Mouse (Mus musculus): ENCODE data around the gene Zfp831. TPM values are rescaled to one million over a fixed set of nuclear protein-coding genes. Genes with fewer than 3 reads are reported as not detected.
A peak's percentile ranks its signal among the peaks of the same experiment; 100 is the strongest.

Gene Zfp831
- 0.02 TPM in 2 replicates for polyA plus RNA-seq (2015; fragmentation: Nextera tagmentation; extraction: Ambion mirVana)

- no peak within 1 kb of the TSS for H3K4me2 ChIP-seq
- no peaks in the 10 kb centered on the region for H3K36me3 ChIP-seq
- no peak for ATAC-seq (ENCODE audit: low read depth)
- WGBS (ENCODE audit: insufficient replicate concordance), result 73% methylated on average over 18 of the region's 18 CpGs
- H3K27ac ChIP-seq, result no peak within 1 kb of the TSS
- no peak within 1 kb of the TSS for H3K4me3 ChIP-seq (replicated peaks)
- no peaks in the 10 kb centered on the region for H3K4me1 ChIP-seq (replicated peaks)
- H3K27me3 ChIP-seq, result no peaks in the 10 kb centered on the region
- H3K9ac ChIP-seq, result no peak within 1 kb of the TSS
- DNase-seq, result no peak
- no peaks in the 10 kb centered on the region for H3K9me3 ChIP-seq (replicated peaks)
Observed at GRCm38 (mm10) chr2:174643448-174644144, at the start of gene Zfp831. Gene Zfp831 (plus strand): TSS chr2:174643534.

- DNase-seq, result no peak
- WGBS (ENCODE audit: insufficient replicate concordance), result 57% methylated on average over 9 of the region's 9 CpGs
Observed at GRCm38 (mm10) chr2:174594965-174595364, 48.4 kb upstream of the Zfp831 start.

GRCm38 (mm10) chr2:174595611-174596010, 47.7 kb upstream of the Zfp831 start:
- no peak overlapping the region for H3K9ac ChIP-seq
- 55% methylated on average over 2 of the region's 2 CpGs for WGBS (ENCODE audit: insufficient replicate concordance)
- H3K4me2 ChIP-seq, result no peak overlapping the region
- no peak for DNase-seq
- H3K36me3 ChIP-seq, result no peaks in the 10 kb centered on the region
- H3K27ac ChIP-seq, result no peak overlapping the region
- no peaks in the 10 kb centered on the region for H3K9me3 ChIP-seq (replicated peaks)
- H3K27me3 ChIP-seq, result peaks cover 5% of the 10 kb centered on the region; the same call in 1 of the 2 replicates
- ATAC-seq (ENCODE audit: low read depth), result no peak
- H3K4me1 ChIP-seq (replicated peaks), result peaks cover 8% of the 10 kb centered on the region; the same call in 1 of the 2 replicates
- H3K4me3 ChIP-seq (replicated peaks), result no peak overlapping the region

More at GRCm38 (mm10) chr2:174594965-174595364, 48.4 kb upstream of the Zfp831 start:
- Histone ChIP-seq H3K4me1 (replicated peaks) (peaks cover 8% of the 10 kb centered on the region; the same call in 1 of the 2 replicates), H3K9me3 (replicated peaks) (no peaks in the 10 kb centered on the region), H3K36me3 (no peaks in the 10 kb centered on the region), H3K9ac (no peak overlapping the region), H3K27me3 (peaks cover 5% of the 10 kb centered on the region; the same call in 1 of the 2 replicates), H3K4me3 (replicated peaks) (no peak overlapping the region), H3K27ac (no peak overlapping the region), H3K4me2 (no peak overlapping the region)
- no peak for ATAC-seq (ENCODE audit: low read depth)

GRCm38 (mm10) chr2:174596457-174596856, 46.9 kb upstream of the Zfp831 start:
- Histone ChIP-seq H3K36me3 (no peaks in the 10 kb centered on the region), H3K9me3 (replicated peaks) (no peaks in the 10 kb centered on the region), H3K4me1 (replicated peaks) (peaks cover 8% of the 10 kb centered on the region; the same call in 1 of the 2 replicates), H3K4me2 (no peak overlapping the region), H3K27ac (no peak overlapping the region), H3K4me3 (replicated peaks) (no peak overlapping the region), H3K27me3 (peaks cover 5% of the 10 kb centered on the region; the same call in 1 of the 2 replicates), H3K9ac (no peak overlapping the region)
- ATAC-seq (ENCODE audit: low read depth), result no peak
- WGBS (ENCODE audit: insufficient replicate concordance), result 77% methylated on average over 15 of the region's 15 CpGs
- no peak for DNase-seq

- Histone ChIP-seq H3K27ac (no peak overlapping the region), H3K4me2 (no peak overlapping the region), H3K36me3 (no peaks in the 10 kb centered on the region), H3K4me1 (replicated peaks) (peaks cover 16% of the 10 kb centered on the region), H3K9me3 (replicated peaks) (no peaks in the 10 kb centered on the region), H3K9ac (no peak overlapping the region), H3K4me3 (replicated peaks) (no peak overlapping the region), H3K27me3 (peaks cover 5% of the 10 kb centered on the region; the same call in 1 of the 2 replicates)
- ATAC-seq (ENCODE audit: low read depth) (no peak), DNase-seq (no peak)
- 36% methylated on average over 12 of the region's 12 CpGs for WGBS (ENCODE audit: insufficient replicate concordance)
Observed at GRCm38 (mm10) chr2:174598451-174598850, 44.9 kb upstream of the Zfp831 start.

- 72% methylated on average over 9 of the region's 9 CpGs for WGBS (ENCODE audit: insufficient replicate concordance)
- peaks cover 16% of the 10 kb centered on the region for H3K4me1 ChIP-seq (replicated peaks)
- H3K36me3 ChIP-seq, result no peaks in the 10 kb centered on the region
- H3K4me3 ChIP-seq (replicated peaks), result no peak overlapping the region
- H3K4me2 ChIP-seq, result no peak overlapping the region
- no peak for ATAC-seq (ENCODE audit: low read depth)
- H3K9ac ChIP-seq, result no peak overlapping the region
- peaks cover 5% of the 10 kb centered on the region; the same call in 1 of the 2 replicates for H3K27me3 ChIP-seq
- no peaks in the 10 kb centered on the region for H3K9me3 ChIP-seq (replicated peaks)
- DNase-seq, result no peak
- H3K27ac ChIP-seq, result no peak overlapping the region
Observed at GRCm38 (mm10) chr2:174599071-174599635, 44.2 kb upstream of the Zfp831 start.

GRCm38 (mm10) chr2:174599853-174600271, 43.5 kb upstream of the Zfp831 start:
- H3K4me3 ChIP-seq (replicated peaks), result no peak overlapping the region
- no peak overlapping the region for H3K27ac ChIP-seq
- H3K4me2 ChIP-seq, result no peak overlapping the region
- peaks cover 5% of the 10 kb centered on the region; the same call in 1 of the 2 replicates for H3K27me3 ChIP-seq
- ATAC-seq (ENCODE audit: low read depth) (no peak), DNase-seq (no peak)
- H3K36me3 ChIP-seq, result no peaks in the 10 kb centered on the region
- H3K4me1 ChIP-seq (replicated peaks), result peaks cover 16% of the 10 kb centered on the region
- H3K9ac ChIP-seq, result no peak overlapping the region
- no peaks in the 10 kb centered on the region for H3K9me3 ChIP-seq (replicated peaks)
- 73% methylated on average over 9 of the region's 9 CpGs for WGBS (ENCODE audit: insufficient replicate concordance)

- peak; percentile 12 for DNase-seq
- H3K9ac ChIP-seq, result no peak overlapping the region
- no peaks in the 10 kb centered on the region for H3K9me3 ChIP-seq (replicated peaks)
- ATAC-seq (ENCODE audit: low read depth), result peak; percentile 80
- H3K4me3 ChIP-seq (replicated peaks), result no peak overlapping the region
- H3K4me2 ChIP-seq, result no peak overlapping the region
- peaks cover 5% of the 10 kb centered on the region; the same call in 1 of the 2 replicates for H3K27me3 ChIP-seq
- no peaks in the 10 kb centered on the region for H3K36me3 ChIP-seq
- H3K4me1 ChIP-seq (replicated peaks), result peaks cover 16% of the 10 kb centered on the region
- H3K27ac ChIP-seq, result no peak overlapping the region; the same call in 1 of the 2 replicates
- 19% methylated on average over 9 of the region's 9 CpGs for WGBS (ENCODE audit: insufficient replicate concordance)
Observed at GRCm38 (mm10) chr2:174601938-174602685, 41.2 kb upstream of the Zfp831 start.

- 64% methylated on average over 7 of the region's 7 CpGs for WGBS (ENCODE audit: insufficient replicate concordance)
- no peak for DNase-seq
Observed at GRCm38 (mm10) chr2:174603321-174603720, 40.0 kb upstream of the Zfp831 start.

GRCm38 (mm10) chr2:174605020-174605419, 38.3 kb upstream of the Zfp831 start:
- Histone ChIP-seq H3K36me3 (no peaks in the 10 kb centered on the region), H3K27me3 (no peaks in the 10 kb centered on the region), H3K4me1 (replicated peaks) (peaks cover 8% of the 10 kb centered on the region), H3K4me2 (no peak overlapping the region), H3K4me3 (replicated peaks) (no peak overlapping the region), H3K9ac (no peak overlapping the region), H3K27ac (no peak overlapping the region), H3K9me3 (replicated peaks) (no peaks in the 10 kb centered on the region)
- ATAC-seq (ENCODE audit: low read depth), result no peak
- no peak for DNase-seq
- WGBS (ENCODE audit: insufficient replicate concordance), result 86% methylated on average over 1 of the region's 1 CpGs

More at GRCm38 (mm10) chr2:174603321-174603720, 40.0 kb upstream of the Zfp831 start:
- ATAC-seq (ENCODE audit: low read depth), result no peak
- Histone ChIP-seq H3K4me2 (no peak overlapping the region), H3K4me3 (replicated peaks) (no peak overlapping the region), H3K27ac (no peak overlapping the region), H3K36me3 (no peaks in the 10 kb centered on the region), H3K4me1 (replicated peaks) (peaks cover 16% of the 10 kb centered on the region), H3K27me3 (peaks cover 5% of the 10 kb centered on the region; the same call in 1 of the 2 replicates), H3K9ac (no peak overlapping the region), H3K9me3 (replicated peaks) (no peaks in the 10 kb centered on the region)

GRCm38 (mm10) chr2:174605442-174606087, 37.8 kb upstream of the Zfp831 start:
- no peak for ATAC-seq (ENCODE audit: low read depth)
- H3K4me3 ChIP-seq (replicated peaks), result no peak overlapping the region
- H3K9me3 ChIP-seq (replicated peaks), result no peaks in the 10 kb centered on the region
- no peak overlapping the region for H3K9ac ChIP-seq
- no peak overlapping the region for H3K4me2 ChIP-seq
- H3K36me3 ChIP-seq, result no peaks in the 10 kb centered on the region
- no peak overlapping the region for H3K27ac ChIP-seq
- DNase-seq, result no peak
- H3K4me1 ChIP-seq (replicated peaks), result peaks cover 8% of the 10 kb centered on the region
- WGBS (ENCODE audit: insufficient replicate concordance), result 55% methylated on average over 4 of the region's 4 CpGs
- H3K27me3 ChIP-seq, result no peaks in the 10 kb centered on the region
